Mouse (Mus musculus): ENCODE results near the gene Net1. TPM values are rescaled to one million over a fixed set of nuclear protein-coding genes. Genes with fewer than 3 reads are reported as not detected.
"Not testable (repeated sequence)": the region's sequence is repeated elsewhere in the genome, so short reads cannot be mapped to it uniquely, and the experiment has no call there.

Net1 gene
- polyA plus RNA-seq, 1 experiment from 2014 or later: 31.9 TPM

DNA sequence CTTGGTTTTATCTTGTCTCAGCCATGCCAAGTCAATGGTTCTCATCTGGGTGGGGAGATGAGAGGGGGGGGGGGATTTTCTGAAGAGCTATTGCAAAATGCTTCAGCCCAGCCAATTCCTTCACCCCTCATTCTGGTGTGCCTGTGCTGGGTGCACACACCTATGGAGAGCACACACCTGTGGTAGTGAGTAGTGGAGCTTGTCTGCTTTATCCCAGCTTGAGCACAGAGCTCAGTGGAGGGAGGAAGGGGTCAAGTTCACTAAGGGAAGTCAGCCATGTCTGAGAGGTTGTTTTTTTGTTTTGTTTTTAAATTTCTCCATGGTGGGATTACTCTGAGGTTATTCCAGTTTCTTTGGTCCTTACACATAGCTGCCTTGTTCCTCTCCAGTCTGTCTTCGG lies 61.8 kb downstream of the Net1 start:
- Histone ChIP-seq H3K9me3 (ENCODE audit: control insufficient read depth, low read length) (no peaks in the 10 kb centered on the region), H3K9ac (ENCODE audit: low read length) (no peak overlapping the region), H3K4me1 (ENCODE audit: control insufficient read depth in 2 of 2, insufficient read depth in 2 of 2, low read length in 2 of 2) (0 out of 4 replicates have a peak, but pooled peaks cover 0 to 4% of the 10 kb centered on the region in 2 experiments), H3K27ac (replicated peaks in 1 of 2; ENCODE audit: control insufficient read depth in 1 of 2, insufficient read depth in 1 of 2, low read depth in 2 of 2, low read length in 2 of 2) (no peak overlapping the region), H3K4me2 (ENCODE audit: low read length) (no peak overlapping the region), H3K36me3 (ENCODE audit: control insufficient read depth, insufficient read depth, low read length) (no peaks in the 10 kb centered on the region), H3K27me3 (ENCODE audit: control insufficient read depth, insufficient read depth, low read length) (no peaks in the 10 kb centered on the region), H3K4me3 (ENCODE audit: control insufficient read depth in 1 of 2, insufficient read depth in 1 of 2, low read depth in 1 of 2, low read length in 2 of 2) (no peak overlapping the region)
- 65% methylated on average over 1 of the region's 1 CpGs for WGBS
- ATAC-seq (ENCODE audit: insufficient number of reproducible peaks, insufficient read depth, low FRiP score, low read depth): no peak

DNA sequence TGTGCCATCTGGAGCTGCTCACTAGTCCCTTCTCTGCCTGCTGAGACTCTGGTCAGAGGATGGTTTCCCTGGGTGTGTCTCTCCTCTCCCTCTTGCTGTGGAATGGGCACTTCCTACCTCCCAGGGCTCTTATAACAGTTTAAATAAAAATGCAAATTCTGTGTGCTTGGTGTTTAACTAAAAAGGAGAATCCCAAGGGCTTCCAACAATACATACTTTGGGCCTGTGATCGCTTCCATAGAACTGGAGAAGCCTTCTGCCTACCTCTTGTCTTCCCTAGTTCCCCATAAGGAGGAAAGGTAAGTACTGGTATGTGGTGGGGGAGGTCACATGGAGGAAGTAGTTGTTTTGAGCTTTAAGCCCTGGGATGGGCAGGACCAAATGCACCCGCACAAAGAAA lies 63.2 kb downstream of the Net1 start:
- no peak overlapping the region for H3K9ac ChIP-seq (ENCODE audit: low read length)
- no peaks in the 10 kb centered on the region for H3K27me3 ChIP-seq (ENCODE audit: control insufficient read depth, insufficient read depth, low read length)
- H3K4me1 ChIP-seq (ENCODE audit: control insufficient read depth in 2 of 2, insufficient read depth in 2 of 2, low read length in 2 of 2): 0 out of 4 replicates have a peak, but pooled peaks cover 0 to 4% of the 10 kb centered on the region in 2 experiments
- H3K36me3 ChIP-seq (ENCODE audit: control insufficient read depth, insufficient read depth, low read length): no peaks in the 10 kb centered on the region
- no peaks in the 10 kb centered on the region for H3K9me3 ChIP-seq (ENCODE audit: control insufficient read depth, low read length)
- no peak for ATAC-seq (ENCODE audit: insufficient number of reproducible peaks, insufficient read depth, low FRiP score, low read depth)
- H3K27ac ChIP-seq (replicated peaks in 1 of 2; ENCODE audit: control insufficient read depth in 1 of 2, insufficient read depth in 1 of 2, low read depth in 2 of 2, low read length in 2 of 2): no peak overlapping the region
- no peak overlapping the region for H3K4me3 ChIP-seq (ENCODE audit: control insufficient read depth in 1 of 2, insufficient read depth in 1 of 2, low read depth in 1 of 2, low read length in 2 of 2)
- H3K4me2 ChIP-seq (ENCODE audit: low read length): no peak overlapping the region
- WGBS: 67% methylated on average over 2 of the region's 2 CpGs

DNA sequence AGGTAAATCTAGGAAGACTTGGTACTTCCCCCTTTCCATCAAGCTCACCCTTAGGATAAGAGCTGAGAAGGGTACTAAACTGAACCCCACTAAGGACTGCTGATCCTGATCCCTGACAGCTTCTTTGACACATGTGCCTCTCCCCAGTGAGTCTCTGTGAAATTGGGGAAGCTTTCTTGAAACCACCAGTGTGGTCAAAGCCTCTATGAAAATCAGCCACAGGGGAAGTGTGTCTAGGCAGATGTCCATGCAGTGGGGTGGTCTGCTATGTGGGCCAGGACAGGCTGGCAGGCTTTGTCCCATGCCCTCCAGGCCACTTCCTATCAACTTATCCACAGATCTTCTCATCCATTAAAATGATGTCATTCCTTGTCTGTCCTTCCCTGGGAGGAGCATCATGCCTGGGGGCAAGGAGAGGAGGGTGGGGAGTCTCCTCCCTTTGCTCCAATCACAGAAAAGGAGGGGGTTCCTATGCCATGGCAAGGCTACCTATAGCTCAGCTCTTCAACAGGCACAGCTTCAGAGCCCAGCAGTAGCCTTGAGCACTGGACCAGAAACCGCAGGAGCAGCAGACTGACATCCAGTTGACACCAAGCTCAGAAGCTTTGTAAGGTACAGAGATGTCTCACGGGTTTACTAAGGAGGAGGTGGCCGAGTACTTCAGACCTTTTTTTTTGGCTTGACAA lies 64.2 kb downstream of the Net1 start, which contains the start of gene Calm5:
TSS of gene Calm5 (plus strand) at position 526 of the 686 bp plus-strand sequence.
- H3K4me2 ChIP-seq (ENCODE audit: low read length); H3K4me1 ChIP-seq (ENCODE audit: control insufficient read depth in 2 of 2, insufficient read depth in 2 of 2, low read length in 2 of 2); H3K27ac ChIP-seq (replicated peaks in 1 of 2; ENCODE audit: control insufficient read depth in 1 of 2, insufficient read depth in 1 of 2, low read depth in 2 of 2, low read length in 2 of 2); H3K4me3 ChIP-seq (ENCODE audit: control insufficient read depth in 1 of 2, insufficient read depth in 1 of 2, low read depth in 1 of 2, low read length in 2 of 2); ATAC-seq (ENCODE audit: insufficient number of reproducible peaks, insufficient read depth, low FRiP score, low read depth); H3K27me3 ChIP-seq (ENCODE audit: control insufficient read depth, insufficient read depth, low read length); H3K9me3 ChIP-seq (ENCODE audit: control insufficient read depth, low read length); H3K36me3 ChIP-seq (ENCODE audit: control insufficient read depth, insufficient read depth, low read length); H3K9ac ChIP-seq (ENCODE audit: low read length): not testable (repeated sequence)
- 75% methylated on average over 3 of the region's 3 CpGs for WGBS

GRCm38 (mm10) chr13:3850330-3850729 lies 67.7 kb downstream of the Net1 start:
- no peak overlapping the region for H3K27ac ChIP-seq (replicated peaks in 1 of 2; ENCODE audit: control insufficient read depth in 1 of 2, insufficient read depth in 1 of 2, low read depth in 2 of 2, low read length in 2 of 2)
- no peak overlapping the region for H3K4me3 ChIP-seq (ENCODE audit: control insufficient read depth in 1 of 2, insufficient read depth in 1 of 2, low read depth in 1 of 2, low read length in 2 of 2)
- H3K4me2 ChIP-seq (ENCODE audit: low read length): no peak overlapping the region
- no peaks in the 10 kb centered on the region for H3K36me3 ChIP-seq (ENCODE audit: control insufficient read depth, insufficient read depth, low read length)
- ATAC-seq (ENCODE audit: insufficient number of reproducible peaks, insufficient read depth, low FRiP score, low read depth): no peak
- 77% methylated on average over 1 of the region's 1 CpGs for WGBS
- no peaks in the 10 kb centered on the region for H3K4me1 ChIP-seq (ENCODE audit: control insufficient read depth in 2 of 2, insufficient read depth in 2 of 2, low read length in 2 of 2)
- no peaks in the 10 kb centered on the region for H3K9me3 ChIP-seq (ENCODE audit: control insufficient read depth, low read length)
- no peaks in the 10 kb centered on the region for H3K27me3 ChIP-seq (ENCODE audit: control insufficient read depth, insufficient read depth, low read length)
- H3K9ac ChIP-seq (ENCODE audit: low read length): no peak overlapping the region

GRCm38 (mm10) chr13:3840662-3841061 lies 77.4 kb downstream of the Net1 start:
- not testable (repeated sequence) for H3K27me3 ChIP-seq (ENCODE audit: control insufficient read depth, insufficient read depth, low read length); H3K4me1 ChIP-seq (ENCODE audit: control insufficient read depth in 2 of 2, insufficient read depth in 2 of 2, low read length in 2 of 2); ATAC-seq (ENCODE audit: insufficient number of reproducible peaks, insufficient read depth, low FRiP score, low read depth); H3K4me3 ChIP-seq (ENCODE audit: control insufficient read depth in 1 of 2, insufficient read depth in 1 of 2, low read depth in 1 of 2, low read length in 2 of 2); H3K9me3 ChIP-seq (ENCODE audit: control insufficient read depth, low read length); H3K4me2 ChIP-seq (ENCODE audit: low read length); H3K36me3 ChIP-seq (ENCODE audit: control insufficient read depth, insufficient read depth, low read length); H3K27ac ChIP-seq (replicated peaks in 1 of 2; ENCODE audit: control insufficient read depth in 1 of 2, insufficient read depth in 1 of 2, low read depth in 2 of 2, low read length in 2 of 2); H3K9ac ChIP-seq (ENCODE audit: low read length)

DNA sequence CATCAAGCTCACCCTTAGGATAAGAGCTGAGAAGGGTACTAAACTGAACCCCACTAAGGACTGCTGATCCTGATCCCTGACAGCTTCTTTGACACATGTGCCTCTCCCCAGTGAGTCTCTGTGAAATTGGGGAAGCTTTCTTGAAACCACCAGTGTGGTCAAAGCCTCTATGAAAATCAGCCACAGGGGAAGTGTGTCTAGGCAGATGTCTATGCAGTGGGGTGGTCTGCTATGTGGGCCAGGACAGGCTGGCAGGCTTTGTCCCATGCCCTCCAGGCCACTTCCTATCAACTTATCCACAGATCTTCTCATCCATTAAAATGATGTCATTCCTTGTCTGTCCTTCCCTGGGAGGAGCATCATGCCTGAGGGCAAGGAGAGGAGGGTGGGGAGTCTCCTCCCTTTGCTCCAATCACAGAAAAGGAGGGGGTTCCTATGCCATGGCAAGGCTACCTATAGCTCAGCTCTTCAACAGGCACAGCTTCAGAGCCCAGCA lies 80.7 kb downstream of the Net1 start, which contains the start of gene Calm4:
TSS of gene Calm4 (plus strand) at position 446 of the 496 bp plus-strand sequence.
- H3K27ac ChIP-seq (replicated peaks in 1 of 2; ENCODE audit: control insufficient read depth in 1 of 2, insufficient read depth in 1 of 2, low read depth in 2 of 2, low read length in 2 of 2); H3K4me3 ChIP-seq (ENCODE audit: control insufficient read depth in 1 of 2, insufficient read depth in 1 of 2, low read depth in 1 of 2, low read length in 2 of 2); H3K36me3 ChIP-seq (ENCODE audit: control insufficient read depth, insufficient read depth, low read length); H3K4me2 ChIP-seq (ENCODE audit: low read length); H3K4me1 ChIP-seq (ENCODE audit: control insufficient read depth in 2 of 2, insufficient read depth in 2 of 2, low read length in 2 of 2); ATAC-seq (ENCODE audit: insufficient number of reproducible peaks, insufficient read depth, low FRiP score, low read depth); H3K27me3 ChIP-seq (ENCODE audit: control insufficient read depth, insufficient read depth, low read length); H3K9me3 ChIP-seq (ENCODE audit: control insufficient read depth, low read length); H3K9ac ChIP-seq (ENCODE audit: low read length): not testable (repeated sequence)

- not testable (repeated sequence) for H3K9ac ChIP-seq (ENCODE audit: low read length); H3K4me1 ChIP-seq (ENCODE audit: control insufficient read depth in 2 of 2, insufficient read depth in 2 of 2, low read length in 2 of 2); H3K36me3 ChIP-seq (ENCODE audit: control insufficient read depth, insufficient read depth, low read length); H3K4me3 ChIP-seq (ENCODE audit: control insufficient read depth in 1 of 2, insufficient read depth in 1 of 2, low read depth in 1 of 2, low read length in 2 of 2); ATAC-seq (ENCODE audit: insufficient number of reproducible peaks, insufficient read depth, low FRiP score, low read depth); H3K27me3 ChIP-seq (ENCODE audit: control insufficient read depth, insufficient read depth, low read length); H3K9me3 ChIP-seq (ENCODE audit: control insufficient read depth, low read length); H3K27ac ChIP-seq (replicated peaks in 1 of 2; ENCODE audit: control insufficient read depth in 1 of 2, insufficient read depth in 1 of 2, low read depth in 2 of 2, low read length in 2 of 2); H3K4me2 ChIP-seq (ENCODE audit: low read length)
Measured at GRCm38 (mm10) chr13:3833644-3834043, 84.4 kb downstream of the Net1 start.

DNA sequence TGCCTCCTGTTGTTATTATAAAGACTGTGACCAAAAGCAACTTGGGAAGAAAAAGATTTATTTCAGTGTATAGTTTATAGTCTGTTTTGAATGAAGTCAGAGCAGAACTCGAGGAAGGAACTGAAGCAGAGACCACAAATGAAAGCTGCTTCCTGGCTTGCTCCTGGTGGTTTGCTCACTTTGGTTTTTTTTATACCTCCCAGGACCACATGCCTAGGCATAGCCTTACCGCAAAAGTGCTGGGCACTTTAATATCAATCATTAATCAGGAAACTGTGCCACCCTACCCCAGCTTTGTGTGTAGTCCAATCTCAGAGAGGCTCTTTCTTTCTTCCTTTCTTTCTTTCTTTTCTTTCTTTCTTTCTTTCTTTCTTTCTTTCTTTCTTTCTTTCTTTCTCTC lies 85.6 kb downstream of the Net1 start:
- Histone ChIP-seq H3K4me2 (ENCODE audit: low read length) (no peak overlapping the region), H3K9ac (ENCODE audit: low read length) (no peak overlapping the region), H3K27me3 (ENCODE audit: control insufficient read depth, insufficient read depth, low read length) (no peaks in the 10 kb centered on the region), H3K27ac (replicated peaks in 1 of 2; ENCODE audit: control insufficient read depth in 1 of 2, insufficient read depth in 1 of 2, low read depth in 2 of 2, low read length in 2 of 2) (no peak overlapping the region), H3K9me3 (ENCODE audit: control insufficient read depth, low read length) (no peaks in the 10 kb centered on the region), H3K4me3 (ENCODE audit: control insufficient read depth in 1 of 2, insufficient read depth in 1 of 2, low read depth in 1 of 2, low read length in 2 of 2) (no peak overlapping the region), H3K36me3 (ENCODE audit: control insufficient read depth, insufficient read depth, low read length) (no peaks in the 10 kb centered on the region), H3K4me1 (ENCODE audit: control insufficient read depth in 2 of 2, insufficient read depth in 2 of 2, low read length in 2 of 2) (no peaks in the 10 kb centered on the region)
- WGBS: 56% methylated on average over 2 of the region's 2 CpGs
- no peak for ATAC-seq (ENCODE audit: insufficient number of reproducible peaks, insufficient read depth, low FRiP score, low read depth)
